Mouse (Mus musculus) mature B cell (primary cell): Measurements from ENCODE around the gene Gprc5d.

Source experiments
- in situ Hi-C: fragments of 300-500 bp; cut with MboI; formaldehyde crosslinking; loops from 2 replicates; pipeline ENCODE4 v1.14.3; 2019

The Gprc5d gene

GRCm38 (mm10) chr6:135118183-135118582 is at the start of gene Gprc5d:
Gprc5d (minus strand) TSS chr6:135118283.
- in situ Hi-C loops: no loop called here

GRCm38 (mm10) chr6:135166712-135167111 is 48.6 kb upstream of the Gprc5d start:
- in situ Hi-C loops: no loop called here

- in situ Hi-C loops: no loop called here
Observed at GRCm38 (mm10) chr6:135166262-135166661, 48.2 kb upstream of the Gprc5d start.

GRCm38 (mm10) chr6:135165706-135166105 is 47.6 kb upstream of the Gprc5d start:
- in situ Hi-C loops: no loop called here

GRCm38 (mm10) chr6:135165191-135165590 is 47.1 kb upstream of the Gprc5d start:
- in situ Hi-C loops: no loop called here

GRCm38 (mm10) chr6:135162861-135163260 is 44.8 kb upstream of the Gprc5d start:
- in situ Hi-C loops: no loop called here

GRCm38 (mm10) chr6:135162311-135162710 is 44.2 kb upstream of the Gprc5d start:
- in situ Hi-C loops: no loop called here

- in situ Hi-C loops: no loop called here
Observed at GRCm38 (mm10) chr6:135161356-135161755, 43.3 kb upstream of the Gprc5d start.

GRCm38 (mm10) chr6:135158509-135158908 is 40.4 kb upstream of the Gprc5d start:
- in situ Hi-C loops: no loop called here

- in situ Hi-C loops: no loop called here
Observed at GRCm38 (mm10) chr6:135157496-135157895, 39.4 kb upstream of the Gprc5d start.

GRCm38 (mm10) chr6:135156597-135156996 is 38.5 kb upstream of the Gprc5d start:
- in situ Hi-C loops: no loop called here

GRCm38 (mm10) chr6:135153719-135154118 is 35.6 kb upstream of the Gprc5d start:
- in situ Hi-C loops: no loop called here

- in situ Hi-C loops: no loop called here
Observed at GRCm38 (mm10) chr6:135150311-135150710, 32.2 kb upstream of the Gprc5d start.

- in situ Hi-C loops: no loop called here
Observed at GRCm38 (mm10) chr6:135149722-135150121, 31.6 kb upstream of the Gprc5d start.

GRCm38 (mm10) chr6:135149175-135149574 is 31.1 kb upstream of the Gprc5d start:
- in situ Hi-C loops: no loop called here

GRCm38 (mm10) chr6:135148506-135148905 is 30.4 kb upstream of the Gprc5d start:
- in situ Hi-C loops: no loop called here

GRCm38 (mm10) chr6:135145976-135146375 is 27.9 kb upstream of the Gprc5d start:
- in situ Hi-C loops: no loop called here

GRCm38 (mm10) chr6:135144516-135144915 is 26.4 kb upstream of the Gprc5d start:
- in situ Hi-C loops: no loop called here

- in situ Hi-C loops: no loop called here
Observed at GRCm38 (mm10) chr6:135143151-135143550, 25.1 kb upstream of the Gprc5d start.

- in situ Hi-C loops: no loop called here
Observed at GRCm38 (mm10) chr6:135141451-135142147, 23.5 kb upstream of the Gprc5d start.

- in situ Hi-C loops: no loop called here
Observed at GRCm38 (mm10) chr6:135138746-135139145, 20.7 kb upstream of the Gprc5d start.

- in situ Hi-C loops: no loop called here
Observed at GRCm38 (mm10) chr6:135138207-135138606, 20.1 kb upstream of the Gprc5d start.

GRCm38 (mm10) chr6:135137736-135138135 is 19.7 kb upstream of the Gprc5d start:
- in situ Hi-C loops: no loop called here
